Mouse (Mus musculus): Measurements from ENCODE around the gene Caln1. TPM values are rescaled to one million over a fixed set of nuclear protein-coding genes. Genes with fewer than 3 reads are reported as not detected.

Caln1 gene
- polyA plus RNA-seq, 1 experiment from 2014 or later: not detected

DNA sequence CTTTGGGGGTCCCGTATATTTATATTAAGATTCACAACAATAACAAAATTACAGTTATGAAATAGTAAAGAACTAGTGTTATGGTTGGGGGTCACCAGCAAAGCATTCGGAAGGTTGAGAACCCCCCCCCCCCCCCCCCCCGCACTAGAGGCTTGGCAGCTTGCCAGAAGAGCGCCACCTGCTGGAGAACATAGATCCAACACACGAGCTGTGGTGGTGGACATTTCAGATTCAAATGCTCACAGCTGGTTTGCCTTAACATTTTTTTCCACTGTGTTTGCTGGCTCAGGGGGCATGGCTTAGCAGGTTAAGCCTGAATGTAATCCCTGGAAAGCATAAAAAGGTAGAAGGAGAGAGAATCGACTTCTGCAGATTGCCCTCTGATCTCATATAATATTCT lies 490.5 kb downstream of the Caln1 start:
- Histone ChIP-seq H3K27me3 (replicated peaks; ENCODE audit: insufficient read depth, low read length) (no peaks in the 10 kb centered on the region), H3K36me3 (ENCODE audit: insufficient read depth, low read length) (no peaks in the 10 kb centered on the region), H3K4me3 (ENCODE audit: low read depth, low read length) (no peak overlapping the region), H3K4me1 (ENCODE audit: insufficient read depth, low read depth, low read length) (no peaks in the 10 kb centered on the region), H3K27ac (ENCODE audit: low read length) (no peak overlapping the region), H3K9me3 (ENCODE audit: low read length) (no peaks in the 10 kb centered on the region), H3K9ac (replicated peaks; ENCODE audit: low read depth) (no peak overlapping the region), H3K4me2 (replicated peaks; ENCODE audit: low read depth, low read length) (no peak overlapping the region)
- WGBS: 27% methylated on average over 6 of the region's 6 CpGs
- ATAC-seq: no peak
- DNase-seq (ENCODE audit: low spot score): no peak
- TF ChIP-seq CTCF (IDR thresholded peaks at IDR 0.05) (peak; percentile 54), EP300 (IDR thresholded peaks at IDR 0.05) (no peak)

DNA sequence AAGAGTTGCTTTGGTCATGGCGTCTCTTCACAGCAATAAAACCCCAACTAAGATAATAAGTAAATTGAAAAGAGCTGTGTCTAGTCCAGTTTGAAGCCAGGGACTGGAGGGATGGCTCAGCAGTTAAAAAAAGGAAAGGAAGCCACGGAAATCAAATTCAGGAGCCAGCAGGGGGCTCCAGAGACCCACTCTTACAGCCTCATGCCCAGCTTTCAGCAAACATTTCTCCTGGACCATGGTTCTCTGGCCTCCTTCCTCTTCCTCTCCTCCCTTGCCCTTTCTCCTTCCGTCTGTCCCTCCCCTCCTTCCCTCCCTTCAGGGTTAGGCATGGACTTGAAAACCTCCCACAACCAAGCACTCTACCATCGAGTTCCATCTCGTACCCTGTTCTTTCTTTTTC lies 493.0 kb downstream of the Caln1 start:
- Histone ChIP-seq H3K27me3 (replicated peaks; ENCODE audit: insufficient read depth, low read length) (no peaks in the 10 kb centered on the region), H3K9ac (replicated peaks; ENCODE audit: low read depth) (no peak overlapping the region), H3K4me2 (replicated peaks; ENCODE audit: low read depth, low read length) (no peak overlapping the region), H3K36me3 (ENCODE audit: insufficient read depth, low read length) (no peaks in the 10 kb centered on the region), H3K27ac (ENCODE audit: low read length) (no peak overlapping the region), H3K9me3 (ENCODE audit: low read length) (no peaks in the 10 kb centered on the region), H3K4me3 (ENCODE audit: low read depth, low read length) (no peak overlapping the region), H3K4me1 (ENCODE audit: insufficient read depth, low read depth, low read length) (no peaks in the 10 kb centered on the region)
- DNase-seq (ENCODE audit: low spot score) (peak; percentile 42), ATAC-seq (no peak)
- TF ChIP-seq EP300 (IDR thresholded peaks at IDR 0.05): no peak
- TF ChIP-seq CTCF (IDR thresholded peaks at IDR 0.05): peak; percentile 60
- 55% methylated on average over 5 of the region's 5 CpGs for WGBS

DNA sequence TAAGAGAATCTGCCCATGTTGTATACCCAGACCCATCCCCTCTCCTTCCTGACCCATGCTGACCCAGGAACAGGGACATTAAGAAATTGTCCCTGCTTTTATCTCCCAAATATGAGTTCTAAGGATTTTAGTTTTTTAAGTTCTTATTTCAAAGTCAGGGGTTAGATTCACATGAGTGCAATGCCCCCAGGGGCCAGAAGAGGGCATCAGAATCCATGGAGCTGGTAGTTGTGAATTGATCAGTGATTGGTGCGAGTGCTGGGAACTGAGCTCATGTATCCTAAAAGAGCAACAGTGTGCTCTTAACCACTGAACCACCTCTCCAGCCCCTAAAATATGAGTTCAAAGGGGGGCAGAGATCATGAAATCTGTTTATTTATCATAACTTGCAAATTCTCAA lies 500.6 kb downstream of the Caln1 start:
- TF ChIP-seq CTCF (IDR thresholded peaks at IDR 0.05) (peak; percentile 46), EP300 (IDR thresholded peaks at IDR 0.05) (no peak)
- Histone ChIP-seq H3K4me2 (replicated peaks; ENCODE audit: low read depth, low read length) (no peak overlapping the region), H3K4me1 (ENCODE audit: insufficient read depth, low read depth, low read length) (no peaks in the 10 kb centered on the region), H3K9me3 (ENCODE audit: low read length) (no peaks in the 10 kb centered on the region), H3K4me3 (ENCODE audit: low read depth, low read length) (no peak overlapping the region), H3K27me3 (replicated peaks; ENCODE audit: insufficient read depth, low read length) (no peaks in the 10 kb centered on the region), H3K9ac (replicated peaks; ENCODE audit: low read depth) (no peak overlapping the region), H3K27ac (ENCODE audit: low read length) (no peak overlapping the region), H3K36me3 (ENCODE audit: insufficient read depth, low read length) (no peaks in the 10 kb centered on the region)
- ATAC-seq: no peak
- WGBS: 87% methylated on average over 1 of the region's 1 CpGs
- DNase-seq (ENCODE audit: low spot score): no peak

DNA sequence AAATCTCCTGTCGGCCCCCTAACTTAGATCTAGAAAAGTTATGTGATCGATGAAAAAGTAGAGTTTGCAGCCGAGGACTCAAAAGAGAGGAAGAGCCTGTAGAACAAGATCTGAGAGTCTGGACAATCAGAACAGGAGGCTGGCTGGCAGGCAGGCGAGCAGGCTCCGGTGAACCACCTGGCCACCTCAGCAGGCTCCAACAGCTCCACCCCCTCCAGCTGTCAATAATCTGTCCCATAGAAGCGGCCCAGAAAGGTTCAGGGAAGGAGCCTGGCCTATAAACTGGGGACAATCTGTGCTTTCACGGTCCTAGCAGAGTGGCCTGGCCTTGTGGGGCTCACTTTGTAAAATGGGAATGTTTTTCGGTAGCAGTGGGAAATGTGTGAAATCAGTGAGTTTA lies 501.8 kb downstream of the Caln1 start:
- H3K4me1 ChIP-seq (ENCODE audit: insufficient read depth, low read depth, low read length): no peaks in the 10 kb centered on the region
- no peak overlapping the region for H3K9ac ChIP-seq (replicated peaks; ENCODE audit: low read depth)
- TF ChIP-seq CTCF (IDR thresholded peaks at IDR 0.05) (no peak), EP300 (IDR thresholded peaks at IDR 0.05) (no peak)
- H3K27me3 ChIP-seq (replicated peaks; ENCODE audit: insufficient read depth, low read length): no peaks in the 10 kb centered on the region
- WGBS: 40% methylated on average over 8 of the region's 8 CpGs
- H3K4me2 ChIP-seq (replicated peaks; ENCODE audit: low read depth, low read length): no peak overlapping the region
- DNase-seq (ENCODE audit: low spot score) (no peak), ATAC-seq (no peak)
- H3K4me3 ChIP-seq (ENCODE audit: low read depth, low read length): no peak overlapping the region
- no peak overlapping the region for H3K27ac ChIP-seq (ENCODE audit: low read length)
- H3K9me3 ChIP-seq (ENCODE audit: low read length): no peaks in the 10 kb centered on the region
- no peaks in the 10 kb centered on the region for H3K36me3 ChIP-seq (ENCODE audit: insufficient read depth, low read length)

DNA sequence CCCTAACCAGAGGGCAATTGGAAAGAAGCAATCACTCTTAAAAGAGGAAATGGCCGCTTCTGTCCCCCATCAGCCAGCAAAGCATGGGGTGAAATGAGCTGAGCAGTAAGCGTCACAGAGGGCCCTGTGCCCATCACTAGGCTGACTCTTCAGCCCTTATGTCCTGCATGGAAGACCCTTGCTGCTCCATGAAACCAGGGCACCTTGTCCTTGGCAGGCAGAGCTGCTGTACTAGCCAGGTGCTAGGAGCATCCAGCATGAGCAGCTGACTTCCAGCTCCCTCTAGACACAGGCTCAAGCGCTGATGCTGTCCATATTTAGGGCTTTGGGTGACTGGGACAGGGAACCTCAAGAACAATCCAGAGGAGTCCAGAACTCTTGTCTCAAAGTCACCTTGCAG lies 506.1 kb downstream of the Caln1 start:
- TF ChIP-seq CTCF (IDR thresholded peaks at IDR 0.05): no peak
- TF ChIP-seq EP300 (IDR thresholded peaks at IDR 0.05): no peak
- no peaks in the 10 kb centered on the region for H3K4me1 ChIP-seq (ENCODE audit: insufficient read depth, low read depth, low read length)
- H3K9me3 ChIP-seq (ENCODE audit: low read length): no peaks in the 10 kb centered on the region
- H3K27ac ChIP-seq (ENCODE audit: low read length): no peak overlapping the region
- ATAC-seq (no peak), DNase-seq (ENCODE audit: low spot score) (no peak)
- H3K9ac ChIP-seq (replicated peaks; ENCODE audit: low read depth): no peak overlapping the region
- H3K36me3 ChIP-seq (ENCODE audit: insufficient read depth, low read length): no peaks in the 10 kb centered on the region
- no peaks in the 10 kb centered on the region for H3K27me3 ChIP-seq (replicated peaks; ENCODE audit: insufficient read depth, low read length)
- 79% methylated on average over 3 of the region's 3 CpGs for WGBS
- no peak overlapping the region for H3K4me3 ChIP-seq (ENCODE audit: low read depth, low read length)
- no peak overlapping the region for H3K4me2 ChIP-seq (replicated peaks; ENCODE audit: low read depth, low read length)

DNA sequence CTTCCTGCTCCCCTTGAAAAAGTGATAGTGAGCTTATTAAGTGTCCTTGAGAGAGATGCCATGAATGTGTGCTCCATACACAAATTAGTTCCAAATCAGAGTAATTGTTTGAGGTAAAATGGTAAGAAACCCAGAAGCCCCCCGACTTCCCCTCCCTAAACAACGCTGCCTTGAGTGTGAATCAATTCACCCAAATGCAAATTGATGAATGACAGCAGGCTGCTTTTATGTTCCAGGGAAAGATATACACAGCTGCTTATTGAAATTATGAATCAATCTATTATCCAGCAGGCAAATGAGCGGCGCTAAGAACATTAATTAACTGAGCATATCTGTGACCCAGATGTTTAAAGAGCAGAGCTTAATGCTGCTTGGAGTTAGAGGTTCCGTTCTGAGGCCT lies 511.1 kb downstream of the Caln1 start:
- Histone ChIP-seq H3K9ac (replicated peaks; ENCODE audit: low read depth) (no peak overlapping the region), H3K9me3 (ENCODE audit: low read length) (no peaks in the 10 kb centered on the region), H3K4me2 (replicated peaks; ENCODE audit: low read depth, low read length) (no peak overlapping the region), H3K27ac (ENCODE audit: low read length) (no peak overlapping the region), H3K4me3 (ENCODE audit: low read depth, low read length) (no peak overlapping the region), H3K36me3 (ENCODE audit: insufficient read depth, low read length) (no peaks in the 10 kb centered on the region), H3K4me1 (ENCODE audit: insufficient read depth, low read depth, low read length) (no peaks in the 10 kb centered on the region), H3K27me3 (replicated peaks; ENCODE audit: insufficient read depth, low read length) (no peaks in the 10 kb centered on the region)
- ATAC-seq (no peak), DNase-seq (ENCODE audit: low spot score) (no peak)
- TF ChIP-seq CTCF (IDR thresholded peaks at IDR 0.05) (no peak), EP300 (IDR thresholded peaks at IDR 0.05) (no peak)
- WGBS: 73% methylated on average over 5 of the region's 5 CpGs

DNA sequence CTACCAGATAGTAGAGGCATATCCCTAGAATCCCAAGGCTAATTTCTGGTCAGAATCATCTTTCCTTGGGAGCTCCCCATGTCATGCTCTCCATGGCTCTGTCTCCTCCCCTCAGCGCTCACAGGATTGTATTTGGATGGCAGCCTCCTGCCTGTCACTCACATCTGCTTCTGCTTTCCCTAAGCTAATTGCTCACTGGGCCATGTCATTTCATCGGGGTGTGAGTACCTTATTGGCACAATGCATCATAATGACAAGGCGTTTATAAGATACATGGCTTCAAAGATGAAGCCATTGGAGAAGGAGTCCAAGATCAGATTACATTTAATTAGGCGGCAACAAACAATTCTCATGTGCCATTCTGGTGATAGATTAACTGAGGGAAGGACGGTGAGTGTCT lies 522.5 kb downstream of the Caln1 start:
- H3K27me3 ChIP-seq (replicated peaks; ENCODE audit: insufficient read depth, low read length): no peaks in the 10 kb centered on the region
- no peaks in the 10 kb centered on the region for H3K36me3 ChIP-seq (ENCODE audit: insufficient read depth, low read length)
- no peak for DNase-seq (ENCODE audit: low spot score)
- H3K9me3 ChIP-seq (ENCODE audit: low read length): no peaks in the 10 kb centered on the region
- no peak for TF ChIP-seq EP300 (IDR thresholded peaks at IDR 0.05)
- TF ChIP-seq CTCF (IDR thresholded peaks at IDR 0.05): no peak
- no peak for ATAC-seq
- no peak overlapping the region for H3K9ac ChIP-seq (replicated peaks; ENCODE audit: low read depth)
- H3K4me2 ChIP-seq (replicated peaks; ENCODE audit: low read depth, low read length): no peak overlapping the region
- no peak overlapping the region for H3K4me3 ChIP-seq (ENCODE audit: low read depth, low read length)
- H3K27ac ChIP-seq (ENCODE audit: low read length): no peak overlapping the region
- WGBS: 40% methylated on average over 5 of the region's 5 CpGs
- H3K4me1 ChIP-seq (ENCODE audit: insufficient read depth, low read depth, low read length): no peaks in the 10 kb centered on the region
